Mouse (Mus musculus): ENCODE data around the gene Lpin1. TPM values are rescaled to one million over a fixed set of nuclear protein-coding genes. Genes with fewer than 3 reads are reported as not detected.
A peak's percentile ranks its signal among the peaks of the same experiment; 100 is the strongest.

Lpin1 gene
- polyA plus RNA-seq, 1 experiment = 34.2 TPM

- Histone ChIP-seq H3K27me3 (replicated peaks; ENCODE audit: control insufficient read depth, insufficient read depth, low read length) (no peaks in the 10 kb centered on the region), H3K36me3 (ENCODE audit: control insufficient read depth, insufficient read depth, low read length) (peaks cover 2% of the 10 kb centered on the region; the same call in 1 of the 2 replicates), H3K4me1 (ENCODE audit: control insufficient read depth, insufficient read depth, low read length) (no peaks in the 10 kb centered on the region), H3K4me3 (ENCODE audit: insufficient read depth, low read depth, low read length) (no peak overlapping the region), H3K27ac (ENCODE audit: insufficient read depth, low read depth, low read length) (no peak overlapping the region)
- WGBS = 75% methylated on average over 9 of the region's 9 CpGs
- no peak for DNase-seq
- TF ChIP-seq CTCF (conservative IDR thresholded peaks at IDR 0.05; ENCODE audit: insufficient read depth, insufficient read length, low read depth, low read length) = no peak
- no peak for TF ChIP-seq POLR2A (IDR thresholded peaks at IDR 0.05; ENCODE audit: low read depth, low read length)
Observed at GRCm38 (mm10) chr12:16577665-16578233, 33.0 kb downstream of the Lpin1 start.

- WGBS = 68% methylated on average over 10 of the region's 10 CpGs
- no peaks in the 10 kb centered on the region; the same call in 1 of the 2 replicates for H3K36me3 ChIP-seq (ENCODE audit: control insufficient read depth, insufficient read depth, low read length)
- H3K4me1 ChIP-seq (ENCODE audit: control insufficient read depth, insufficient read depth, low read length) = no peaks in the 10 kb centered on the region
- no peak overlapping the region for H3K27ac ChIP-seq (ENCODE audit: insufficient read depth, low read depth, low read length)
- no peak overlapping the region for H3K4me3 ChIP-seq (ENCODE audit: insufficient read depth, low read depth, low read length)
- peak; percentile 34 for DNase-seq
- TF ChIP-seq POLR2A (IDR thresholded peaks at IDR 0.05; ENCODE audit: low read depth, low read length) (no peak), CTCF (conservative IDR thresholded peaks at IDR 0.05; ENCODE audit: insufficient read depth, insufficient read length, low read depth, low read length) (no peak)
- H3K27me3 ChIP-seq (replicated peaks; ENCODE audit: control insufficient read depth, insufficient read depth, low read length) = no peaks in the 10 kb centered on the region
Observed at GRCm38 (mm10) chr12:16571278-16571677, 39.5 kb downstream of the Lpin1 start.

- Histone ChIP-seq H3K27me3 (replicated peaks; ENCODE audit: control insufficient read depth, insufficient read depth, low read length) (no peaks in the 10 kb centered on the region), H3K27ac (ENCODE audit: insufficient read depth, low read depth, low read length) (no peak overlapping the region), H3K36me3 (ENCODE audit: control insufficient read depth, insufficient read depth, low read length) (no peaks in the 10 kb centered on the region; the same call in 1 of the 2 replicates), H3K4me1 (ENCODE audit: control insufficient read depth, insufficient read depth, low read length) (no peaks in the 10 kb centered on the region), H3K4me3 (ENCODE audit: insufficient read depth, low read depth, low read length) (no peak overlapping the region)
- TF ChIP-seq POLR2A (IDR thresholded peaks at IDR 0.05; ENCODE audit: low read depth, low read length) = no peak
- peak; percentile 40 for TF ChIP-seq CTCF (conservative IDR thresholded peaks at IDR 0.05; ENCODE audit: insufficient read depth, insufficient read length, low read depth, low read length)
- WGBS = 91% methylated on average over 10 of the region's 10 CpGs
- no peak for DNase-seq
Observed at GRCm38 (mm10) chr12:16570371-16571060, 40.2 kb downstream of the Lpin1 start.

DNA sequence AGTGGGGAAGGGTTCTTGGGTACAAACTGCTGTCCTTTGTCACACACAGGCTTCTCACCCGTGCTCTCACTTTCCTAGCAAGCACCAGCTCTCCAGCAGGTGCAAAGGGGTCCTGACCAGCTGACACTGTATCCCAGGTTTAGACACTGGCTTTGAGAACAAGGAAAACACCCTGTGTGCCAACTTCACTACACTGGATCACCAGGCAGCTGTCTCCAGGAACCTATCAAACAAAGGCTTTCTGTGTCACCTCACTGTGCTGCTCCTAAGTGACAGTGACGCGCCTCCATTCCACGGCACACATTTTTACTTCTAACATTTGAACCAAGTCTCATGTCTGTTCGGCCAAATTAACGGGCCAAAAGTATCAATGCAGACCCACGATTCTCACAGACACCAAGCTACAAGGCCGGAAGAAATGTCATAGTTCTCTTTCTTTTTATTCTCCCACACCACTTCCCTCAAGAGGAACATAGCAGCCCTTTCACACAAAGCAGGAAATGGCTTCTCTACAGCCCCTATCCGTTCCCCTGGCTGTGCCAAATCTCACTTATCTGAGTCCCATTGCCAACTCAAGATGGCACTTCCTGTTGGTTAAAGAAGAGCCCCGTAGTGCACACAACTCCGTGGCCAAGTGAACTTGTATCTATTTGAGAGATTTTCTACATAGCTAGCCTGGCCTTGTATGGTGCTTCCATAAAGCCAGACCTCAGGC is 41.7 kb downstream of the Lpin1 start:
- no peak for TF ChIP-seq CTCF (conservative IDR thresholded peaks at IDR 0.05; ENCODE audit: insufficient read depth, insufficient read length, low read depth, low read length)
- no peak for TF ChIP-seq POLR2A (IDR thresholded peaks at IDR 0.05; ENCODE audit: low read depth, low read length)
- Histone ChIP-seq H3K4me3 (ENCODE audit: insufficient read depth, low read depth, low read length) (no peak overlapping the region), H3K27ac (ENCODE audit: insufficient read depth, low read depth, low read length) (no peak overlapping the region), H3K27me3 (replicated peaks; ENCODE audit: control insufficient read depth, insufficient read depth, low read length) (no peaks in the 10 kb centered on the region), H3K36me3 (ENCODE audit: control insufficient read depth, insufficient read depth, low read length) (no peaks in the 10 kb centered on the region; the same call in 1 of the 2 replicates), H3K4me1 (ENCODE audit: control insufficient read depth, insufficient read depth, low read length) (no peaks in the 10 kb centered on the region)
- 57% methylated on average over 11 of the region's 11 CpGs for WGBS
- no peak for DNase-seq

GRCm38 (mm10) chr12:16568496-16568895 is 42.3 kb downstream of the Lpin1 start:
- Histone ChIP-seq H3K4me1 (ENCODE audit: control insufficient read depth, insufficient read depth, low read length) (no peaks in the 10 kb centered on the region), H3K27me3 (replicated peaks; ENCODE audit: control insufficient read depth, insufficient read depth, low read length) (no peaks in the 10 kb centered on the region), H3K36me3 (ENCODE audit: control insufficient read depth, insufficient read depth, low read length) (no peaks in the 10 kb centered on the region; the same call in 1 of the 2 replicates), H3K27ac (ENCODE audit: insufficient read depth, low read depth, low read length) (no peak overlapping the region), H3K4me3 (ENCODE audit: insufficient read depth, low read depth, low read length) (no peak overlapping the region)
- 30% methylated on average over 4 of the region's 4 CpGs for WGBS
- TF ChIP-seq POLR2A (IDR thresholded peaks at IDR 0.05; ENCODE audit: low read depth, low read length) = no peak
- TF ChIP-seq CTCF (conservative IDR thresholded peaks at IDR 0.05; ENCODE audit: insufficient read depth, insufficient read length, low read depth, low read length) = peak; percentile 79
- peak; percentile 78 for DNase-seq

DNA sequence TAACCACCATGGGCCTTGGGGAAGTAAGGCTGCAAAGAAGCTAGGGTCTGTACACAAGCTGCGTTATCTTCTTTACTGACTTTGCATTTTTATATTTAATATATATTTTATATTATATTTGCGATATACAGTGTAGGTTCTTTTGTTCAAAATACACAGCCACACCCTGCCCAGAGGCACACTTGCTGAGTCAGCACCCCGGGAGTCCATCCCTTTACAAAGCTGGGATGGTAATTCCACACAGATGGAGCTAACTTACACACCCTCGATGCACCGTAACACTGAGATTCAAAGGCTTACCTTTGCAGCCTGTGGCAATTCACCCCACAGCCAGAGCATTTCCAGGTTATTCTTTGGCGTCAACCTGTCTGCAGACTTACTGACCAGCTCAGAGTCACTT is 42.7 kb downstream of the Lpin1 start:
- TF ChIP-seq POLR2A (IDR thresholded peaks at IDR 0.05; ENCODE audit: low read depth, low read length) (no peak), CTCF (conservative IDR thresholded peaks at IDR 0.05; ENCODE audit: insufficient read depth, insufficient read length, low read depth, low read length) (no peak)
- WGBS = 84% methylated on average over 6 of the region's 6 CpGs
- no peak for DNase-seq
- Histone ChIP-seq H3K4me1 (ENCODE audit: control insufficient read depth, insufficient read depth, low read length) (no peaks in the 10 kb centered on the region), H3K4me3 (ENCODE audit: insufficient read depth, low read depth, low read length) (no peak overlapping the region), H3K27ac (ENCODE audit: insufficient read depth, low read depth, low read length) (no peak overlapping the region), H3K27me3 (replicated peaks; ENCODE audit: control insufficient read depth, insufficient read depth, low read length) (no peaks in the 10 kb centered on the region), H3K36me3 (ENCODE audit: control insufficient read depth, insufficient read depth, low read length) (no peaks in the 10 kb centered on the region; the same call in 1 of the 2 replicates)

- DNase-seq = peak; percentile 43
- H3K27ac ChIP-seq (ENCODE audit: insufficient read depth, low read depth, low read length) = no peak overlapping the region
Observed at GRCm38 (mm10) chr12:16563427-16563826, 47.3 kb downstream of the Lpin1 start.

More at GRCm38 (mm10) chr12:16563427-16563826, 47.3 kb downstream of the Lpin1 start:
- 58% methylated on average over 9 of the region's 9 CpGs for WGBS
- H3K4me3 ChIP-seq (ENCODE audit: insufficient read depth, low read depth, low read length) = no peak overlapping the region
- H3K27me3 ChIP-seq (replicated peaks; ENCODE audit: control insufficient read depth, insufficient read depth, low read length) = no peaks in the 10 kb centered on the region
- no peaks in the 10 kb centered on the region; the same call in 1 of the 2 replicates for H3K36me3 ChIP-seq (ENCODE audit: control insufficient read depth, insufficient read depth, low read length)
- TF ChIP-seq CTCF (conservative IDR thresholded peaks at IDR 0.05; ENCODE audit: insufficient read depth, insufficient read length, low read depth, low read length) (peak; percentile 59), POLR2A (IDR thresholded peaks at IDR 0.05; ENCODE audit: low read depth, low read length) (no peak)
- no peaks in the 10 kb centered on the region for H3K4me1 ChIP-seq (ENCODE audit: control insufficient read depth, insufficient read depth, low read length)
